Comparison of ENCODE assay signal across 14 mouse cellular contexts in genomic region chr12:57684967-57685423, GRCm38 (mm10).
DNase-seq lines count a peak whose midpoint lies in the region; ATAC-seq and TF ChIP-seq lines count a peak whose summit lies in the region.
"Had no signal": no experiment of that assay in that cellular context is flagged by ENCODE, and none has a peak within 500 bp of the region (broad histone marks: within the 10 kb centered on the region; RNA-seq: fewer than 3 reads in every experiment).

No protein-coding gene starts in this region.

- no peak overlapping the region for H3K9ac ChIP-seq in heart, embryonic 15.5 days
- no peak overlapping the region for H3K9ac ChIP-seq in lung, embryonic 14.5 days
- H3K9ac ChIP-seq: liver, embryonic 14.5 days had no signal

- 39% methylated on average over 9 of the region's 9 CpGs for WGBS in heart, embryonic 15.5 days
- 47% methylated on average over 9 of the region's 9 CpGs for WGBS in heart, embryonic 10.5 days
- 37% methylated on average over 9 of the region's 9 CpGs for WGBS in lung, embryonic 14.5 days
- whole genome bisulfite sequencing in embryonic facial prominence, embryonic 10.5 days: 39% methylated on average over 9 of the region's 9 CpGs

- H3K4me3 ChIP-seq in heart, embryonic 15.5 days: no peak overlapping the region
- H3K4me3 ChIP-seq in heart, embryonic 10.5 days: no peak overlapping the region
- no peak overlapping the region for H3K4me3 ChIP-seq in lung, embryonic 14.5 days (ENCODE audit: low read depth, low read length)
- no peak overlapping the region for H3K4me3 ChIP-seq in embryonic facial prominence, embryonic 10.5 days
- H3K4me3 ChIP-seq: myocyte had no signal

- ATAC-seq in heart, embryonic 15.5 days (replicated peaks; ENCODE audit: insufficient number of reproducible peaks, insufficient read depth, low FRiP score, low read depth): 0 out of 2 replicates have a peak, but pooled peaks have one; percentile 22
- ATAC-seq in lung, embryonic 14.5 days (ENCODE audit: insufficient read depth): peak; percentile 83
- peak; percentile 72 for ATAC-seq in megakaryocyte progenitor cell, adult 5-6 weeks (replicated peaks; ENCODE audit: poor library complexity)

- no peak for TF ChIP-seq CTCF in lung, embryonic 14.5 days (IDR thresholded peaks at IDR 0.05; ENCODE audit: low read depth)

- H3K4me2 ChIP-seq in heart, embryonic 15.5 days: no peak overlapping the region
- H3K4me2 ChIP-seq in lung, embryonic 14.5 days: no peak overlapping the region

- H3K36me3 ChIP-seq in heart, embryonic 15.5 days: no peaks in the 10 kb centered on the region
- H3K36me3 ChIP-seq in heart, embryonic 10.5 days: no peaks in the 10 kb centered on the region
- no peaks in the 10 kb centered on the region for H3K36me3 ChIP-seq in lung, embryonic 14.5 days (ENCODE audit: insufficient read depth)
- no peaks in the 10 kb centered on the region for H3K36me3 ChIP-seq in embryonic facial prominence, embryonic 10.5 days (replicated peaks)

- H3K27me3 ChIP-seq in heart, embryonic 15.5 days: no peaks in the 10 kb centered on the region
- H3K27me3 ChIP-seq in heart, embryonic 10.5 days (ENCODE audit: insufficient read depth, poor library complexity, severe bottlenecking): no peaks in the 10 kb centered on the region
- no peaks in the 10 kb centered on the region for H3K27me3 ChIP-seq in lung, embryonic 14.5 days (ENCODE audit: insufficient read depth, low read length)
- H3K27me3 ChIP-seq in embryonic facial prominence, embryonic 10.5 days (replicated peaks; ENCODE audit: low read depth, poor library complexity, severe bottlenecking): no peaks in the 10 kb centered on the region

- no peaks in the 10 kb centered on the region for H3K9me3 ChIP-seq in heart, embryonic 15.5 days (replicated peaks)
- no peaks in the 10 kb centered on the region for H3K9me3 ChIP-seq in heart, embryonic 10.5 days
- no peaks in the 10 kb centered on the region for H3K9me3 ChIP-seq in lung, embryonic 14.5 days (ENCODE audit: low read depth, low read length)
- H3K9me3 ChIP-seq in embryonic facial prominence, embryonic 10.5 days: no peaks in the 10 kb centered on the region

- H3K4me1 ChIP-seq in heart, embryonic 15.5 days (replicated peaks): peaks cover 5% of the 10 kb centered on the region; the same call in 1 of the 2 replicates
- H3K4me1 ChIP-seq in heart, embryonic 10.5 days: peaks cover 6% of the 10 kb centered on the region
- H3K4me1 ChIP-seq in lung, embryonic 14.5 days (ENCODE audit: insufficient read depth): no peaks in the 10 kb centered on the region
- peaks cover 7% of the 10 kb centered on the region; the same call in 1 of the 2 replicates for H3K4me1 ChIP-seq in embryonic facial prominence, embryonic 10.5 days

- no peak overlapping the region for H3K27ac ChIP-seq in heart, embryonic 15.5 days
- H3K27ac ChIP-seq in heart, embryonic 10.5 days: no peak overlapping the region
- no peak overlapping the region for H3K27ac ChIP-seq in lung, embryonic 14.5 days (ENCODE audit: low read depth)
- H3K27ac ChIP-seq in embryonic facial prominence, embryonic 10.5 days (replicated peaks): no peak overlapping the region
- H3K27ac ChIP-seq: liver, embryonic 14.5 days had no signal

- no peak for DNase-seq in heart, embryonic 10.5 days (ENCODE audit: low spot score)
- DNase-seq in lung, embryonic 14.5 days: peak; percentile 56
- DNase-seq in lung, postnatal 4 days: no peak
- DNase-seq in embryonic facial prominence, embryonic 10.5 days (ENCODE audit: low spot score): peak; percentile 14
- DNase-seq in spleen, postnatal 10 days (ENCODE audit: low spot score in 2 of 2): no peak
- no peak for DNase-seq in layer of hippocampus, adult 18-20 months (ENCODE audit: low spot score in 2 of 2)
- DNase-seq: cerebellum, adult 18-20 months; heart, adult 18-20 months; right cerebral cortex, adult 18-20 months; thymus, adult 18-20 months had no signal

Comparison
In these comparisons a context has a peak if more than half of its experiments do, and no peak if none do; other contexts are left out.
1. DNase-seq: peak in lung, embryonic 14.5 days (single experiment) and embryonic facial prominence, embryonic 10.5 days (single experiment); none in heart, embryonic 10.5 days (single experiment), lung, postnatal 4 days (0 of 2), spleen, postnatal 10 days (0 of 2) and layer of hippocampus, adult 18-20 months (0 of 2).
2. ATAC-seq: peak in every context shown above with its lines; median percentile 83 in lung, embryonic 14.5 days; 72 in megakaryocyte progenitor cell, adult 5-6 weeks; 22 in heart, embryonic 15.5 days.